Mouse (Mus musculus) liver, adult 2 months (tissue): ENCODE data around the gene Olfr630. TPM values are rescaled to one million over a fixed set of nuclear protein-coding genes. Genes with fewer than 3 reads are reported as not detected.
"Not testable (repeated sequence)": the region's sequence is repeated elsewhere in the genome, so short reads cannot be mapped to it uniquely, and the experiment has no call there.

ENCODE experiments used
- DNase-seq: peaks from one replicate; pipeline ENCODE4 v3.0.0-alpha.2; 2011; ENCODE audit warnings: low read depth, low spot score; ENCODE audit errors: extremely low read depth
- H3K27ac ChIP-seq: fragments of 200-500 bp; replicated peaks from 2 replicates; pipeline ENCODE4 v1.5.1; 2012; ENCODE audit warnings: low read depth, mild to moderate bottlenecking, control low read depth, inconsistent platforms, low read length; ENCODE audit not compliant: insufficient read depth
- H3K27me3 ChIP-seq: fragments of 200-500 bp; 2 replicates; pipeline ENCODE4 v1.6.1; 2012; ENCODE audit warnings: mild to moderate bottlenecking, moderate library complexity, low read length, inconsistent platforms; ENCODE audit not compliant: control insufficient read depth, insufficient read depth
- H3K36me3 ChIP-seq: fragments of 200-500 bp; 2 replicates; pipeline ENCODE4 v1.6.1; 2012; ENCODE audit warnings: low read length, inconsistent platforms; ENCODE audit not compliant: control insufficient read depth, insufficient read depth
- H3K4me1 ChIP-seq: fragments of 200-500 bp; 2 replicates; pipeline ENCODE4 v1.6.1; 2011; ENCODE audit warnings: low read length; ENCODE audit not compliant: control insufficient read depth, insufficient read depth
- H3K4me3 ChIP-seq: fragments of 200-500 bp; 2 replicates; pipeline ENCODE4 v1.5.1; 2011; ENCODE audit warnings: low read depth, mild to moderate bottlenecking, control low read depth, low read length, moderate library complexity; ENCODE audit not compliant: insufficient read depth
- H3K79me2 ChIP-seq: fragments of 200-500 bp; 2 replicates; pipeline ENCODE4 v1.6.1; 2012; ENCODE audit warnings: inconsistent platforms, mild to moderate bottlenecking, low read length, moderate library complexity; ENCODE audit not compliant: control insufficient read depth, insufficient read depth
- H3K9ac ChIP-seq: fragments of 200-500 bp; 2 replicates; pipeline ENCODE4 v1.6.1; 2012; ENCODE audit warnings: low read depth, mild to moderate bottlenecking, control low read depth, inconsistent platforms, low read length
- CTCF ChIP-seq: fragments of 200-500 bp; IDR thresholded peaks from 2 replicates; pipeline ENCODE4 v1.5.1; 2011; ENCODE audit warnings: low read depth, low read length, control low read depth
- POLR2A ChIP-seq: fragments of 200-500 bp; IDR thresholded peaks from 2 replicates; pipeline ENCODE4 v1.6.1; 2011; ENCODE audit warnings: low read length, control low read depth; ENCODE audit not compliant: insufficient read depth; ENCODE audit errors: extremely low read depth
- WGBS: fragments of 180-500 bp; shearing (Covaris S2); methylation state at CpG from one replicate; pipeline ENCODE4 v1.1.7; 2018; 5-methylcytosine and 5-hydroxymethylcytosine counted together
- polyA plus RNA-seq: library from polyadenylated mRNA; depleted of rRNA; stranded (reverse); fragments of >200 nt; gene quantifications from 2 replicates; pipeline ENCODE4 v1.2.3, GENCODE M21; 2012; rRNA removed
- total RNA-seq: library from RNA; depleted of rRNA; stranded (reverse); fragments of >200 nt; gene quantifications from 2 replicates; pipeline ENCODE4 v1.2.3, GENCODE M21; 2014; rRNA removed

Olfr630 gene
- total RNA-seq (not detected in 2 replicates), polyA plus RNA-seq (not detected in 2 replicates)

DNA sequence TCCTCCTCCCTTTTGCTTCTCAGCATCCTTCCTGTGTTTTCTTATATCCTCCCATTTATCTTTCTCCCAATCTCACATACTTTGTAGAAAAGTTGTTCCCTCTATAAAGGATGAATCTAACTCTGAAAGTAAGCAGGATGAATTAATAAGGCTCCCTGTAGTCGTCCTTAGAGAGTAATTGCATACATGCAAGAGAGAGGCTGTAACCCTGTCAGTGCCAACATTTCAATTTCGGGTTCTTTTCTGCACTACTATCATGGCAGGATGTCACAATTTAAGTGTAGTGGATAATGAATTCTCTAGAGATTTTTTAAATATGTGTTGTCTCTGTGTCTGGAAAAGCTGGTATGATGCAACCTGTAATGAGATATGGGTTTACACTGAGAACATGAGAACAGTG lies at the start of gene Olfr630:
Gene Olfr630, minus strand, starts transcription at position 101 of the 400 bp plus-strand sequence.
- WGBS: 38% methylated on average over 2 of the region's 2 CpGs
- H3K27me3 ChIP-seq: no peaks in the 10 kb centered on the region
- TF ChIP-seq CTCF (no peak), POLR2A (no peak)

DNA sequence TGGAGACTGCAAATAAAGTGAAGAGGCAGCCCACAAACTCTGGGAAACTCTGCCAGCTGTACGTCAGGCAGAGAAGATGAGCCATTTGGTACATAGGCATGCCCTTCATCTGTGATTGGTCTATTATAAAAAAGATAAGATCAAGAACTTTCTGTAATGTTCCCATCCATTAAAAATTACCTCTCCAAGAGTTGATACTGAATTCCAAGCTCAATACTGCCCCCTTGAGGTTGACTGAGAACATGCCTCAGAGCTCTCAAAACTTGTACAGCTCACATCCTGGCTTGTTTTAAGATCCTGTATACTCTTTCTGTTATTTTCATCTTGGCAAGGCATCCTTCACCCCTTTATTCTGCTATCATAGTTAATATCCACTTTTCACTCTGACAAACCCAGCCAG lies 49.7 kb upstream of the Olfr630 start:
- no peak overlapping the region for H3K27ac ChIP-seq
- H3K9ac ChIP-seq: no peak overlapping the region
- no peaks in the 10 kb centered on the region for H3K27me3 ChIP-seq
- no peaks in the 10 kb centered on the region for H3K79me2 ChIP-seq
- H3K4me1 ChIP-seq: no peaks in the 10 kb centered on the region
- no peak overlapping the region for H3K4me3 ChIP-seq
- H3K36me3 ChIP-seq: no peaks in the 10 kb centered on the region
- TF ChIP-seq POLR2A (no peak), CTCF (peak; percentile 36)
- WGBS: 72% methylated on average over 1 of the region's 1 CpGs
- DNase-seq: peak; percentile 29

More for the DNA sequence above, at the start of gene Olfr630:
- Histone ChIP-seq H3K4me3 (no peak within 1 kb of the TSS), H3K4me1 (no peaks in the 10 kb centered on the region), H3K36me3 (no peaks in the 10 kb centered on the region), H3K9ac (no peak within 1 kb of the TSS), H3K79me2 (no peaks in the 10 kb centered on the region), H3K27ac (no peak within 1 kb of the TSS)
- DNase-seq: no peak

DNA sequence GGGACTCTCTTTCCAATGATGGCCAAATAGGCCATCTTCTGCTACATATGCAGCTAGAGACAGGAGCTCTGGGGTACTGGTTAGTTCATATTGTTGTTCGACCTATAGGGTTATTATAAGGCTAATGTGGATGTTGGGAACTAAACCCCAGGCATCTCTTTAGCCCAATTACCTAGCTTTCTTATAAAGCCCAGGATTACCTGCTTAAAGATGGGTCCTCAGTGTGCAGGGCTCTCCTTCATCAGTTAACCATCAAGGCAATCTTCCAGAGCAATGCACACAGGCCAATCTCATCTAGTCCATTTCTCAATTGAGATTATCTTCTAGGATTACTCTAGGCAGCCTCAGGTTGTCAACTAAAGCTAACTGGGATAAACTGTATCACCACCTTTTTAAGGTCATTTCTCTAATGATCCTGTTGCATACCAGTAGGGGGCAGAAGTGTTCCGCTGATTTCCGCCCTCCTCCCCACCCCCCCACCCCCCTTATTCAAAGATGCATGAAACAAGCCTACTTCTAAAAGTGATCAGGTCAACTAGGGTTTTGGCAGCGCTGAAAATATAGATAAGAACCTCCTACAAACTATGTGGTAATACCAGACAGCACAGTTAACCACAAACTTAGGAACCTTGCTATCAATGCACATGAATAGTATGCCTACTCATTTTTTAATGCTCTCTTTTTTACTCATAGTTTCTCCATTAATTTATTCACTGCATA lies 35.7 kb upstream of the Olfr630 start:
- TF ChIP-seq POLR2A (no peak), CTCF (no peak)
- peak; percentile 5 for DNase-seq
- Histone ChIP-seq H3K36me3 (no peaks in the 10 kb centered on the region), H3K4me1 (no peaks in the 10 kb centered on the region), H3K4me3 (no peak overlapping the region), H3K27ac (no peak overlapping the region), H3K9ac (no peak overlapping the region), H3K27me3 (no peaks in the 10 kb centered on the region), H3K79me2 (no peaks in the 10 kb centered on the region)
- 21% methylated on average over 4 of the region's 4 CpGs for WGBS

DNA sequence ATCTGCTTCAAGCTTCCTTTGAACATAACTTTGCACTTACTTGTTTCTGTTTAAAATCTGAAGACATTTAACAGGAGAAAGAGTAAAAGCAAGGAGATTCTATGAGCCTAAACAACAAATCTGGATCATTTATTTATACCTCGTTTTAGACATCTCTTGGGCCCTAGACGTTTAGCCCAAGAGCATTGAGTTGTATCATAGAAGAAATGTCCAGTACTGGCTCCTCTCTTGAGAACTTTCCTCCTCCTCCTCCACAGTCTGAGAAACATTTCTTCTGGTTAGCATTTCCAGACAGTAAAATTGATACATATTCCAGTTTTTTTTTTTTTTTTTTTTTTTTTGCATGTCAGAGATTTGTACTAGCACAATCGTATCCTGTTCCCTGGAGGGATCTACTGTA lies 34.6 kb upstream of the Olfr630 start, which contains the start of gene Olfr67:
Gene Olfr67, minus strand, starts transcription at position 101 of the 400 bp plus-strand sequence.
- 65% methylated on average over 3 of the region's 3 CpGs for WGBS
- no peak within 1 kb of the TSS for H3K4me3 ChIP-seq
- no peaks in the 10 kb centered on the region for H3K36me3 ChIP-seq
- H3K27ac ChIP-seq: no peak within 1 kb of the TSS
- DNase-seq: no peak
- H3K4me1 ChIP-seq: no peaks in the 10 kb centered on the region
- no peak within 1 kb of the TSS for H3K9ac ChIP-seq
- no peaks in the 10 kb centered on the region for H3K79me2 ChIP-seq
- no peaks in the 10 kb centered on the region for H3K27me3 ChIP-seq
- TF ChIP-seq POLR2A: no peak

DNA sequence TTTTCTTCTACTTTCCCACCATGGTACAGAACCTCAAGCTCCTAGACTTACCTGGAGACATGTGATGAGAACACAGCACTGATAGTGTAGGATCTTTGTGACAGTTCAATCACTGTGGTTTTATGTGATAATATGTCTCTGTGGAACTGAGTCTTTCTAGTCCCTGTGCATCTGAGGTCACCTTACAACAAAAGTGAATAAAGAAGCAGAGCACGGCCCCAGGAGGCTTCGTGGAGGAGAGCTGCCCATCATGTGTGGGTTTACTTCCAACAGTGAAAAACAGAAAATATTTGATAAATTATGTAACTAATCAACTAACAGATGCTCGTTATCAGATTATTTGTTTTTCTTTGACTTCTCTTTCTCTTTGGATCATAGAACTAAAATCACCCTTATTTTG lies 22.5 kb upstream of the Olfr630 start, which contains the start of gene Olfr68:
Gene Olfr68, minus strand, starts transcription at position 101 of the 400 bp plus-strand sequence.
- no peak within 1 kb of the TSS for H3K9ac ChIP-seq
- no peaks in the 10 kb centered on the region for H3K27me3 ChIP-seq
- TF ChIP-seq CTCF: no peak
- TF ChIP-seq POLR2A: no peak
- H3K4me1 ChIP-seq: no peaks in the 10 kb centered on the region
- no peak for DNase-seq
- H3K36me3 ChIP-seq: no peaks in the 10 kb centered on the region
- WGBS: 76% methylated on average over 3 of the region's 3 CpGs
- no peak within 1 kb of the TSS for H3K4me3 ChIP-seq
- no peak within 1 kb of the TSS for H3K27ac ChIP-seq
- no peaks in the 10 kb centered on the region for H3K79me2 ChIP-seq

DNA sequence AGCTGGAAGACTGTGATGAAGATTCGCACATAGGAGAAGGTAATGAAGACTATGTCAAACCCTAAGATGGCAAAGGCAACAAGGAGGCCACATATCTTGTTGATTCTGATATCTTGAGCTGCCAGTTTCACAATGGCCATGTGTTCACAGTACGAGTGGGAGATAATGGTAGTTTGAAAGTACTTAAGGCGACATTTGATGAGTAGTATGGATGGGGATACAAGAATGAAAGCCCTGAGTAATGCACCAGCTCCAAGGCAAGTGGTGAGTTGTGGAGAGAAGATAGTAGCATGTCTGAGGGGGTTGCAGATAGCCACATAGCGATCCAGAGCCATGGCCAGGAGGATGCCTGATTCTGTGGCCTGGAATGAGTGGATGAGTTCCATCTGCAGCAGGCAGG lies 20.5 kb upstream of the Olfr630 start:
- not testable (repeated sequence) for DNase-seq, H3K4me1 ChIP-seq

More for the DNA sequence above, 20.5 kb upstream of the Olfr630 start:
- H3K36me3 ChIP-seq, H3K27ac ChIP-seq, H3K4me3 ChIP-seq, H3K79me2 ChIP-seq, H3K27me3 ChIP-seq, H3K9ac ChIP-seq: not testable (repeated sequence)
- WGBS: 72% methylated on average over 4 of the region's 4 CpGs
